Mouse (Mus musculus) heart, postnatal 0 days (tissue): ENCODE measurements around the gene Ino80. TPM values are rescaled to one million over a fixed set of nuclear protein-coding genes. Genes with fewer than 3 reads are reported as not detected.
A peak's percentile ranks its signal among the peaks of the same experiment; 100 is the strongest.

Experiments
- ATAC-seq: fragments of 200-750 bp; cut with Nextera tagmentation; 2 replicates; pipeline ENCODE4 v1.8.0; 2017; ENCODE audit warnings: low read depth, moderate number of reproducible peaks, moderate library complexity; ENCODE audit not compliant: insufficient read depth
- DNase-seq: peaks from one replicate; pipeline ENCODE4 v3.0.0-alpha.2; 2016; ENCODE audit warnings: low spot score
- H3K27ac ChIP-seq: fragments of 300-500 bp; sonication (generic); 2 replicates; pipeline ENCODE4 v1.5.1; 2014; ENCODE audit warnings: low read depth, mild to moderate bottlenecking
- H3K27me3 ChIP-seq: fragments of 300-500 bp; sonication (generic); 2 replicates; pipeline ENCODE4 v1.6.1; 2014; ENCODE audit warnings: low read length, mixed read lengths; ENCODE audit not compliant: control insufficient read depth, insufficient read depth
- H3K36me3 ChIP-seq: fragments of 300-500 bp; sonication (generic); replicated peaks from 2 replicates; pipeline ENCODE4 v1.6.1; 2014; ENCODE audit warnings: low read length, mixed read lengths; ENCODE audit not compliant: control insufficient read depth, insufficient read depth
- H3K4me1 ChIP-seq: fragments of 300-500 bp; sonication (generic); 2 replicates; pipeline ENCODE4 v1.6.1; 2014; ENCODE audit warnings: antibody characterized with exemption; ENCODE audit not compliant: control insufficient read depth, insufficient read depth
- H3K4me2 ChIP-seq: fragments of 300-500 bp; sonication (generic); 2 replicates; pipeline ENCODE4 v1.6.1; 2014; ENCODE audit warnings: low read depth, mild to moderate bottlenecking, low read length, moderate library complexity
- H3K4me3 ChIP-seq: fragments of 300-500 bp; sonication (generic); 2 replicates; pipeline ENCODE4 v1.5.1; 2014; ENCODE audit warnings: low read depth, low read length
- H3K9ac ChIP-seq: fragments of 300-500 bp; sonication (generic); replicated peaks from 2 replicates; pipeline ENCODE4 v1.6.1; 2014; ENCODE audit warnings: low read depth, low read length, mixed read lengths
- H3K9me3 ChIP-seq: fragments of 300-500 bp; sonication (generic); replicated peaks from 2 replicates; pipeline ENCODE4 v1.6.1; 2016; ENCODE audit warnings: low read length; ENCODE audit not compliant: control insufficient read depth
- CTCF ChIP-seq: IDR thresholded peaks from 2 replicates; pipeline ENCODE4 v1.5.1; 2016; ENCODE audit warnings: antibody characterized with exemption, control low read depth, low read depth
- EP300 ChIP-seq: IDR thresholded peaks from 2 replicates; pipeline ENCODE4 v1.6.1; 2016; ENCODE audit warnings: antibody characterized with exemption, low read depth
- WGBS: fragments of 180-500 bp; shearing (Covaris S2); extraction: QIAGEN DNeasy Blood & Tissue Kit; methylation state at CpG from one replicate; pipeline ENCODE4 v1.1.7; 2014; 5-methylcytosine and 5-hydroxymethylcytosine counted together
- polyA plus RNA-seq: library from polyadenylated mRNA; unstranded; fragments of >200 nt; fragmentation: Nextera tagmentation; extraction: Ambion mirVana; gene quantifications from 2 replicates; pipeline ENCODE4 v1.2.1, GENCODE M21; 2015
- total RNA-seq: library from RNA; depleted of rRNA; stranded (reverse); fragments of >200 nt; gene quantifications from 2 replicates; pipeline ENCODE4 v1.2.3, GENCODE M21; 2014; ENCODE audit warnings: low replicate concordance

Ino80 gene
- total and polyA plus RNA-seq, 2 experiments from 2014 or later = 1.7 to 7.2 TPM

DNA sequence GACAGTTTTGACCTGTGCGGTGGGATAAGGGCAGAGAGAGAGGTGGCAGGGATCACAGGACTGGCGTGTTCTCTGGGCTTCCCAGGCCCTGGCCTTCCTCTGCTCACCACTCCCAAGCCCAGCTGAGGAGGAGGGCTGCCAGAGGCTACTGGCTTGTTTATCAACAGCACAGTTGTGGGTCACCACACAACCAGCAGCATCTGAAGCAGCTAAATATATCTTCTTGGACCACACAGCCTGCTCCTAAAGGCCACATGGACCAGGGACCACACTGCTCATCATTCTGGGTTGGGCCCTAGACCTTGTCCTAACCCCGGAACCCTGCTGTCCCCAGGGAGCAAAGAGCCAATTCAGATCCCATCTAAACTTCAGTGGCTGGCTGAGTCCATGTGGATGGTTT, 112.5 kb downstream of the Ino80 start:
- Histone ChIP-seq H3K4me1 (no peaks in the 10 kb centered on the region), H3K27ac (no peak overlapping the region), H3K9ac (no peak overlapping the region), H3K9me3 (peaks cover 16% of the 10 kb centered on the region), H3K4me3 (no peak overlapping the region), H3K36me3 (peaks cover 3% of the 10 kb centered on the region; the same call in 1 of the 2 replicates), H3K4me2 (no peak overlapping the region), H3K27me3 (no peaks in the 10 kb centered on the region)
- no peak for DNase-seq
- 76% methylated on average over 3 of the region's 3 CpGs for WGBS
- no peak for ATAC-seq
- no peak for TF ChIP-seq CTCF

DNA sequence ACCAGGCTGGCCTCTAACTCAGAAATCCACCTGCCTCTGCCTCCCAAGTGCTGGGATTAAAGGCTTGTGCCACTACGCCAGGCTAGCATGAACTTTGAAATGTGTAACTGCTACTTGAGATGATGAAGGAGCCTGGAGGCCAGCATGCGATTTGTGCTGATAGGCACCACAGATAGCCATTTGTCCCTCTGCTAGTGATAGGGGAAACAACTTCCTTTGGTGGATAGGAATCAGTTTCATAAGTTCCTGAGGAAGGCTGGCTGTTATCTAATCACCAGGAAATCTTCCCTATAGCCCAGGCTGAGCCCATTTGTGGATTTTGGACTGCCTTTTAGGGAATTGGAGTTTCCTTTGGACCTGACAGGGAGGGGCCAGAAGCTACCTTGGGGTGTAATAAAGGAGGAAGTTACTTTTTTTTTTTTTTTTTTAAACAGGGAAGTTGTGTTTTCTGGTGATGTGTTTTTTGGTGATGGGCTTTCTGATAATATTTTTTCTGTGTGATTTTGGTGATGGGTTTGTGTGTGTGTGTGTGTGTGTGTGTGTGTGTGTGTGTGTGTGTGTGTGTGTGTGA, 117.7 kb downstream of the Ino80 start:
- Histone ChIP-seq H3K9ac (no peak overlapping the region), H3K9me3 (peaks cover 16% of the 10 kb centered on the region), H3K27me3 (no peaks in the 10 kb centered on the region), H3K27ac (no peak overlapping the region), H3K4me3 (no peak overlapping the region), H3K36me3 (no peaks in the 10 kb centered on the region), H3K4me2 (no peak overlapping the region), H3K4me1 (no peaks in the 10 kb centered on the region)
- 58% methylated on average over 2 of the region's 2 CpGs for WGBS
- ATAC-seq = no peak
- TF ChIP-seq CTCF (no peak), EP300 (no peak)
- no peak for DNase-seq

DNA sequence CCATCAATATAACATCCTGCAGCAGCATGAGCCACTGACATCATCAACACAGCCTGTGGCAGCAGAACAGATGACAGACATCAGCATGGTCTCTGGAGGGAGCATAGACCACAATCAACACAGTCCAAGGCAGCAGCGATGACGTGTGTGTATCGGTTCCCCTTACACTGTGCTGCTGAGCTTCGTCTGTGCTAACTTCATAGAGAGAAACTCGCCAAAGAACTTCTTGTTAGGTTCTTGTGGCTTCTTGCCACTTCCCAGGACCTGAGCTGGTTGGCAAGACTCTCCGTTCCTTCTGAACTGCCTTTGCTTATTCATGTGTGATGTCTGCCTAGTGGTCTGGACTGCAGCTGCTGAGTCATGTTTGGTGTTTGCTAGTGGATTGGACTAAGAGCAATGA, 119.2 kb downstream of the Ino80 start:
- TF ChIP-seq EP300 = no peak
- no peak for TF ChIP-seq CTCF
- Histone ChIP-seq H3K27me3 (no peaks in the 10 kb centered on the region), H3K4me1 (no peaks in the 10 kb centered on the region), H3K27ac (no peak overlapping the region), H3K36me3 (no peaks in the 10 kb centered on the region), H3K4me2 (no peak overlapping the region), H3K4me3 (no peak overlapping the region), H3K9ac (no peak overlapping the region), H3K9me3 (peaks cover 16% of the 10 kb centered on the region)
- ATAC-seq = no peak
- WGBS = 74% methylated on average over 6 of the region's 6 CpGs
- no peak for DNase-seq

DNA sequence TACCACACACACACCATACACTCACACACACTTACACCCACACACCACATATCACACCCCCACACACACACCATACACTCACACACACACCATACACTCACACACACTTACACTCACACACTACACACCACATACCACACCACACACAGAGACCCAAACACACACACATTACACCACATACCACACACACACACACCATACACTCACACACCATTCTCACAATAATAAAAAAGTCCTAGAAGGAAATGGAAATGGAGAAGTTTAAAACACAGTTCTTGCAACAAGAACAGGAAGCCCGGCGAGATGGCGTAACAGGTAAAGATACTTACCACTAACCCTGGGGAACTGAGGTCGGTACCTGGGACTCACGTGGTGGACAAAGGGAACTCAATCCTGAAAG, 120.7 kb downstream of the Ino80 start:
- H3K4me1 ChIP-seq = no peaks in the 10 kb centered on the region
- no peak overlapping the region for H3K4me2 ChIP-seq
- no peak for TF ChIP-seq EP300
- no peak for TF ChIP-seq CTCF
- 0 out of 2 replicates have a peak, but pooled peaks cover under 1% of the 10 kb centered on the region for H3K27me3 ChIP-seq
- WGBS = 87% methylated on average over 5 of the region's 5 CpGs
- ATAC-seq (no peak), DNase-seq (no peak)
- H3K27ac ChIP-seq = no peak overlapping the region
- peaks cover 12% of the 10 kb centered on the region for H3K9me3 ChIP-seq
- no peaks in the 10 kb centered on the region for H3K36me3 ChIP-seq
- no peak overlapping the region for H3K4me3 ChIP-seq
- no peak overlapping the region for H3K9ac ChIP-seq

DNA sequence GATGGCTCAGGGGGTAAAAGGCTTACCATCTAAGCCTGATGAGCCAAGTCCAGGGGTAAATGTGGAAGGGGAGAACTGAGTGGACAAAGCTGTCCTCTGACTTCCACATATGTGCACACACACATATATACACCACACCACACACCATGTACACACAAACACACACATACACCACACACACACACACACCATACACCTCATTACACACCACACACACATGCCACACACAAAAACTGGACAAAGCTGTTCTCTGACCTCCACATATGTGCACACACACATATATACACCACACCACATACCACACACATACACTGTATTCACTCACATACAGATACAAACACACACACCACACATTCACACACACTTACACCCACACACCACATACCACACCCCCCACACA, 121.2 kb downstream of the Ino80 start:
- TF ChIP-seq EP300 (no peak), CTCF (no peak)
- H3K4me3 ChIP-seq = no peak overlapping the region
- peaks cover 7% of the 10 kb centered on the region; the same call in 1 of the 2 replicates for H3K9me3 ChIP-seq
- no peak overlapping the region for H3K4me2 ChIP-seq
- no peak overlapping the region for H3K27ac ChIP-seq
- 0 out of 2 replicates have a peak, but pooled peaks cover 5% of the 10 kb centered on the region for H3K27me3 ChIP-seq
- ATAC-seq = no peak
- DNase-seq = no peak
- H3K36me3 ChIP-seq = no peaks in the 10 kb centered on the region
- H3K9ac ChIP-seq = no peak overlapping the region
- no peaks in the 10 kb centered on the region for H3K4me1 ChIP-seq

DNA sequence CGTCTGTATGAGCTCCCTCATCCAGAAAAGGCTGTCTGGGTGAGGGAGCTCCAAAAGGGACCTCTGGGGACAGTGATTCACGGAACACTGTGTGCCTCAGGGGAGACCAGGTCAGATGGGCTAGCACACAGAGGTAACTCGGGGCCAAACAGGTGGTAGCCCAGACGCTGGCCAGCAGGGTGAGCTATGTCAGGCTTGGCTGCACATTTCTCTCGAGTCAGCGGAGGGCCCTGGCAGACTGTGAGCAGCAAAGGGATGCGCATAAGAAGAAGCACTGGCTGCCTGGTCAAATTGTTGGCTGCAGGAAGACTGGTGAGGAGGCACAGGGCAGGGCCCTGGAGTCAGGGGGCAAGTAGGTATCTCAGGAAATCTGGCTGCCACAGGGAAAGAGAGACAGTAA, 121.8 kb downstream of the Ino80 start:
- no peak overlapping the region for H3K4me3 ChIP-seq
- no peaks in the 10 kb centered on the region for H3K4me1 ChIP-seq
- peak; percentile 59 for ATAC-seq
- no peak overlapping the region for H3K4me2 ChIP-seq
- H3K36me3 ChIP-seq = no peaks in the 10 kb centered on the region
- 0 out of 2 replicates have a peak, but pooled peaks cover 10% of the 10 kb centered on the region for H3K27me3 ChIP-seq
- TF ChIP-seq CTCF (peak; percentile 19; the same call in 1 of the 2 replicates), EP300 (no peak)
- 30% methylated on average over 7 of the region's 7 CpGs for WGBS
- no peak for DNase-seq
- H3K9ac ChIP-seq = no peak overlapping the region
- peak overlapping the region; percentile 30; the same call in 1 of the 2 replicates for H3K27ac ChIP-seq
- H3K9me3 ChIP-seq = 0 out of 2 replicates have a peak, but pooled peaks cover under 1% of the 10 kb centered on the region
